Mouse (Mus musculus): ENCODE data around the gene Kcng3. TPM values are rescaled to one million over a fixed set of nuclear protein-coding genes. Genes with fewer than 3 reads are reported as not detected.
A peak's percentile ranks its signal among the peaks of the same experiment; 100 is the strongest.

Kcng3 gene
- polyA plus RNA-seq (2015; fragmentation: Nextera tagmentation; extraction: Ambion mirVana) = 0.05 and 0.09 TPM in 2 replicates

DNA sequence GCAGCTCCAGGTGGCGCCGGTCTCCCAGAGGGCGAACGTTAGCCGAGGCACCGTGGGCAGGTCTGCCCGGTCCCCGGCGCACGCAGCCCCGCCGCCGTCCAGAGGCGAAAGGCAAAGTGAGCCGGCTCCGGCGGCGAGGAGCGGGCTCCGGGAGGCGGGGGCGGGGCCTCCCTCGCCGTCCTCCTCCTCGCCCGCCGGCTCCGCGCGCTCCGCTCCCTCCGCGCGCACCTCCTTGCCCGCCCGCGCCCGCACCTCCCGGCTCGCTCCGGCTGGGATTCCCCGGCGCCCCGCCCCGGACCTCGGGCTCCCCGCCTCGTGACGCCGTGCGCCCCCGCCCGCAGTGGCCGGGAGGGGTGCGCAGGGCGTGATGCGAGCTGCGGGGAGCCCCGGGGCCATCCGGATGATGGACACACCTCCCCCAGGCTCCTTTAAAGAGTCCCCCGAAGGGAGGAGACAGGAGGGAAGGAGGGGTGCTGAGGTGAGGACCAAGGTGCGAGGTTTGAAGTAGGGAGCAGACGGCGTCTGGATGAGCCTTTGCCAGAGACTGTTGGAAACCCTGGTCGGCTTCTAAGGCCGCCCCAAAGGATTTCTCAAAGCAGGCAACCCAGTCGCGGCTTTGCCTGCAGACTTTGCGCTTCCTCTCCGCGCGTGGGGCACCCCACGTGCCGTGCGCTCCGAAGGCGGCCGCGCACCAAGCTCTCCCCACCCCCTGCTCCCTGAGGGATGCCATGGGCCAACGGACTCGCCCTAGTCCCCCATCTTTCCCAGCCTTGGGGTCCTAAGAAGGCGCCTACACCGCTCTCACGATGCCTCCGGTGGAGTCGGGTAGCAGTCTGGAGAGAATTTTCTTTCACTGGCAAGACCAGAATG lies at the start of gene Kcng3:
Kcng3 (minus strand) TSS at position 113 of the 870 bp plus-strand sequence.
- Histone ChIP-seq H3K36me3 (no peaks in the 10 kb centered on the region), H3K4me2 (peak within 1 kb of the TSS; percentile 88), H3K4me3 (replicated peaks) (peak within 1 kb of the TSS; percentile 53), H3K9me3 (replicated peaks) (no peaks in the 10 kb centered on the region), H3K27me3 (replicated peaks) (peaks cover 49% of the 10 kb centered on the region), H3K27ac (replicated peaks) (no peak within 1 kb of the TSS), H3K4me1 (peaks cover 31% of the 10 kb centered on the region), H3K9ac (replicated peaks) (peak within 1 kb of the TSS; percentile 49)
- 0% methylated on average over 67 of the region's 86 CpGs for WGBS
- ATAC-seq (ENCODE audit: low FRiP score) = peak; percentile 69

DNA sequence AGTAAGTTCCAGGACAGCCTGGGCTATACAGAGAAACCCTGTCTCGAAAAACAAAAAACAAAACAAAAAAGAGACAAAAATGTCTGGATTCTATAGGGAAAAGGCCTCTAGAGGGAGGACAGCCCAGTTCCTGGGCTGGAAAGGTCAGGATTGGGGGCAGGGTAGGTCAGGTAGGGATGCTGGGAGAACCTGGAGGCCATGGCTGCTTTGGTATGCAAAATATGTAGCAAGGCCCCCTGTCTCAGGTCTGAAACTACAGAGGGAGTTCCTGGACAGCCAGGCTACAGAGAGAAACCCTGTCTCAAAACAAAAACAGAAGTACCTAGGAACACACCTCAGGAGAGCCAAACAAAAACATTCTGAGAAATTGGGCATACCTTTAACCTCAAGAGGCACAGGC lies 45.7 kb upstream of the Kcng3 start:
- no peak for ATAC-seq (ENCODE audit: low FRiP score)
- Histone ChIP-seq H3K4me1 (no peaks in the 10 kb centered on the region), H3K4me3 (replicated peaks) (no peak overlapping the region), H3K9me3 (replicated peaks) (no peaks in the 10 kb centered on the region), H3K27me3 (replicated peaks) (no peaks in the 10 kb centered on the region), H3K36me3 (no peaks in the 10 kb centered on the region), H3K27ac (replicated peaks) (no peak overlapping the region), H3K4me2 (no peak overlapping the region), H3K9ac (replicated peaks) (no peak overlapping the region)
- WGBS = 61% methylated on average over 1 of the region's 1 CpGs

DNA sequence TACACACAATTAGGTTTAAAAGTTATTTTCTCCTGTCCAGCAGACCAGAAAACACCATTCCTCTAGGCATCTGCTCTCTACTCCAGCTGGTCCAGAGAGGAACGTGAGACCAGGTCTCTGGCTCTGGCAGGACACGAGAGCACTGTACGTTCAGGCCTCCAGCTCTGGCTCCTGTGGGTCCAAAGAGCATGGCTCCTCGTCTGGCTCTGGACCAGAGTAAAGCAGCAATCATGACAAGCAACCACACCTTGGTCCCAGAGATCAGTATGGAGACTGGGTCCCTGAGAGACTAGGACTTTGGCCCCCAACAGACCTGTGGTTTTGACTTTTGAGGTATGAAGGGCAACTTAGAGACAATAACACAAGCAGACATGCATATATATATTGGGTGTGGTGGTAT lies 41.0 kb upstream of the Kcng3 start:
- H3K4me2 ChIP-seq = no peak overlapping the region
- no peak for ATAC-seq (ENCODE audit: low FRiP score)
- no peaks in the 10 kb centered on the region for H3K9me3 ChIP-seq (replicated peaks)
- H3K27me3 ChIP-seq (replicated peaks) = no peaks in the 10 kb centered on the region
- H3K4me1 ChIP-seq = no peaks in the 10 kb centered on the region
- H3K9ac ChIP-seq (replicated peaks) = no peak overlapping the region
- 90% methylated on average over 4 of the region's 4 CpGs for WGBS
- H3K36me3 ChIP-seq = no peaks in the 10 kb centered on the region
- H3K27ac ChIP-seq (replicated peaks) = no peak overlapping the region
- H3K4me3 ChIP-seq (replicated peaks) = no peak overlapping the region

DNA sequence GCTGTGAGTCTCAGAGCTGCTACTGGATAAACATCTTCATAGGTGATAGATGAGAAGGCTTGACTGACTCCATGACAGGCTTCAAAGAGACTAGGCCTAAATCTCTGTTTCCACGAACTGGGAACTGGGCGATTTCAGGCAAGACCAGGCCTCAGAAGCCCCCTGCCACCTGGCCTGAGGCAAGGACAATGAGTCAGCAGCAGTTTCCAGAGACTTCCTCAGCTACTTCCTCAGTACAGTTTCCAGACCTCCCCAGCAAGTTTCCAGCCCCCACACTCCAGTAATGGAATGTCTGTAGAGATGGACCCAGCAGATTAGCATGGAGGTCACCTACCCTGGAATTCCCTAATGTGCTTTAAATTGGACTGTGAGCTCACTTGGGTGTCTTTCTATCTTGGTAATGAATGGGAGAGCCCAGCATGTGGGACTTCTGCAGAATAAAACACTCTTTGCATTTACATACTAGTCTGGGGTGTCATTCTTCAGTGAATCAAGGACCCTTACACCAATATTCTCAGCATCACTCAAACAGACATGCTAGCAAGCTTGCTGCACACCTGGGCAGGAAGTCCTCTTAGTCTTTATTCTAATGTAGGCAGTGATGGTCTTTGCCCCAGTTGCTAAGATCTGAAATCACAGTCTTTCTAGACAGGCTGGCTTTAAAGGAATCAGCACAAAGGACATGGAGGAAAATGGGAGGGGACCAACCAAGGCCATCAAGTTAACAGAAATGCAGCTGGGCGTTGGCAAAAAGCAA lies 36.4 kb upstream of the Kcng3 start:
- Histone ChIP-seq H3K4me3 (replicated peaks) (no peak overlapping the region), H3K4me2 (no peak overlapping the region), H3K4me1 (no peaks in the 10 kb centered on the region), H3K9me3 (replicated peaks) (no peaks in the 10 kb centered on the region), H3K9ac (replicated peaks) (no peak overlapping the region), H3K36me3 (no peaks in the 10 kb centered on the region), H3K27me3 (replicated peaks) (no peaks in the 10 kb centered on the region), H3K27ac (replicated peaks) (no peak overlapping the region)
- no peak for ATAC-seq (ENCODE audit: low FRiP score)
- WGBS = 91% methylated on average over 3 of the region's 3 CpGs

DNA sequence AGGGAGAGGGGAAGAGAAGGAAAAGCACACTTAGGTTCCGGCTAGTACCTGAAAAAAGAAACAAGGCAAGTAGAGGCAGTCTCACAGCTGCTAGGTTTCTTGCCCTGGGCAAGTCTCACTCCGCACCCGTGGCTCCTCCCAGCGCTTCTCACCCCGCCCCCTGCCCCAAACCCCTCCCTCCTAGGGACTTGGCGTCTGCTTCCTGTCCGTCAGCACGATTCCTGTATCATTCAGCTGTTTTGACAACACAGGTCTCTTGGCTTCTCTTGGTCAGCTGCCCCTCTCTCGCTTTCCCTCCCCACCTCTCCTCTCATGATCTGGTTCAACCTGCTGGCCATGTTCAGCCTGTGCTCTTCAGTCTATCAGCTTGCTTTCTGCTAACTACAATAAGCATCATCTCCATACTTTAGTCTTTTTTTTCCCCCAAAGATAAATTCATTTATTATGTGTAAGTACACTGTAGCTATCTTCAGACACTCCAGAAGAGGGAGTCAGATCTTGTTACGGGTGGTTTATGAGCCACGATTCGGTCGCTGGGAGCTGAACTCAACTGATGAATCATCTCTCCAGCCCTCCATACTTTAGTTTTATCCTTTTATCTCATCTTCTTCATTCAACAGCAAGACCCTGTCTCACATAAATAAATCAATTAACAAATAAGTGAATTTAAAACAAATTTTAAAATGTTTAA lies 35.0 kb upstream of the Kcng3 start:
- H3K4me3 ChIP-seq (replicated peaks) = no peak overlapping the region
- H3K9ac ChIP-seq (replicated peaks) = no peak overlapping the region
- no peak overlapping the region for H3K27ac ChIP-seq (replicated peaks)
- no peak overlapping the region for H3K4me2 ChIP-seq
- WGBS = 82% methylated on average over 13 of the region's 13 CpGs
- H3K36me3 ChIP-seq = no peaks in the 10 kb centered on the region
- no peaks in the 10 kb centered on the region for H3K9me3 ChIP-seq (replicated peaks)
- no peaks in the 10 kb centered on the region for H3K4me1 ChIP-seq
- no peak for ATAC-seq (ENCODE audit: low FRiP score)
- H3K27me3 ChIP-seq (replicated peaks) = no peaks in the 10 kb centered on the region

DNA sequence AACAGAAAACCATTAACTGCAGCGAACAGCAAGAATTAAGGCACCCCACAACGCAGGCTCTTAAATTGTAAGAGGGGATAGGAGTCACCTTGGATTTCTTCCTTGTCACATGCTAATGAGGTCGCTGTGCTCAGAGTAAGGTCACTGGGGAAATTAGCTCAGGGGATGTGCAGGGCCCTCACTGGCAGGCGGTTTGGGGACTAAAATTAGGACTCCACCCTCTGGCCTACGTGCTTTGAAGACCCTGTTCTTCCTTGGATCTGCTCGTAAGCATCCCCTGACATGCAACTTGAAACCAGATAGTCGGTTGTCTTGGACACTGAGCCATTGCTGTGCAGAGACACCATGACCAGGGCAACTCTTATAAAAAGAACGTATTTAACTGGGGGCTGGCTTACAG lies 33.1 kb upstream of the Kcng3 start:
- ATAC-seq (ENCODE audit: low FRiP score) = no peak
- H3K9me3 ChIP-seq (replicated peaks) = no peaks in the 10 kb centered on the region
- H3K4me1 ChIP-seq = no peaks in the 10 kb centered on the region
- no peak overlapping the region for H3K4me3 ChIP-seq (replicated peaks)
- H3K27me3 ChIP-seq (replicated peaks) = no peaks in the 10 kb centered on the region
- H3K4me2 ChIP-seq = no peak overlapping the region
- H3K9ac ChIP-seq (replicated peaks) = no peak overlapping the region
- no peaks in the 10 kb centered on the region for H3K36me3 ChIP-seq
- H3K27ac ChIP-seq (replicated peaks) = no peak overlapping the region
- WGBS = 49% methylated on average over 8 of the region's 8 CpGs

DNA sequence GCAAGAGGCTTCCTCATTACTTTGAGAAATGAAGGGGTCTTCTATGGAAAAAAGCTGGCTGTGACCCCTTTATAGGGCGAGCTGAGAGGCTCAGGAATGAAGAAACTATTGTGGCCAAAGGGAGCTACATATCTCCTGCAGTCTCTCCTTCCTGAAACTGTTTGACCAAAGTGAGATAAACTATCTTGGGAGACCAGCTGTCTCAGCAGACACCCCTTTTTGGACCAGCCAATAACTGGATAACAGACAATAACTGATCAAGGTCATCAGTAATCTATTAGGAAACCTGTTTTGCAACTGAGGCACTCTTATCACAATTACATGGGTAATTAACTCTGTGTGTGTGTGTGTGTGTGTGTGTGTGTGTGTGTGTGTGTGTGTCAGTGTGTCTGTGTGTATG lies 27.2 kb upstream of the Kcng3 start:
- no peaks in the 10 kb centered on the region for H3K36me3 ChIP-seq
- no peak overlapping the region for H3K9ac ChIP-seq (replicated peaks)
- no peak overlapping the region for H3K4me3 ChIP-seq (replicated peaks)
- no peak for ATAC-seq (ENCODE audit: low FRiP score)
- no peaks in the 10 kb centered on the region for H3K27me3 ChIP-seq (replicated peaks)
- H3K9me3 ChIP-seq (replicated peaks) = no peaks in the 10 kb centered on the region
- no peak overlapping the region for H3K4me2 ChIP-seq
- H3K4me1 ChIP-seq = no peaks in the 10 kb centered on the region
- no peak overlapping the region for H3K27ac ChIP-seq (replicated peaks)
- 74% methylated on average over 1 of the region's 1 CpGs for WGBS

DNA sequence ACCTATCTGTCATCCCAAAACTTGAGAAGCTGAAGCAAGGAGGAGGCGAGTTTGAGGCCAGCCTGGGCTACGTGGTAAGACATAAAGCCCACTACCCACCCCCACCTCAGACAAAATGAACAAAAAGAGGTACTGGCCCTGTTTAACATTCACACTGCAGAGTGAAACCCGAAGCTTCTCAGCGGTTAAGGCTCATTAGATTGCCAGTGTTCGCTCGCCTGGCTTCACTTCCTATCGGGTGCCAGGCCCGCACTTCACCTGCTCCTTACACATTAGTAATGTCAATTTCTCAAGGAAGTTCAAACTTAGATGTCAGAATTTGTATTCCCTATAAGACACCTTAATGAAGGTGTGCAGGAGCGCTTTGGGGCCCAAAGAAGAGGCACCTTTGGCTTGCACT lies 25.7 kb upstream of the Kcng3 start:
- Histone ChIP-seq H3K9me3 (replicated peaks) (no peaks in the 10 kb centered on the region), H3K36me3 (no peaks in the 10 kb centered on the region), H3K4me2 (no peak overlapping the region), H3K27me3 (replicated peaks) (no peaks in the 10 kb centered on the region), H3K4me3 (replicated peaks) (no peak overlapping the region), H3K27ac (replicated peaks) (no peak overlapping the region), H3K4me1 (no peaks in the 10 kb centered on the region), H3K9ac (replicated peaks) (no peak overlapping the region)
- no peak for ATAC-seq (ENCODE audit: low FRiP score)
- 76% methylated on average over 9 of the region's 9 CpGs for WGBS

DNA sequence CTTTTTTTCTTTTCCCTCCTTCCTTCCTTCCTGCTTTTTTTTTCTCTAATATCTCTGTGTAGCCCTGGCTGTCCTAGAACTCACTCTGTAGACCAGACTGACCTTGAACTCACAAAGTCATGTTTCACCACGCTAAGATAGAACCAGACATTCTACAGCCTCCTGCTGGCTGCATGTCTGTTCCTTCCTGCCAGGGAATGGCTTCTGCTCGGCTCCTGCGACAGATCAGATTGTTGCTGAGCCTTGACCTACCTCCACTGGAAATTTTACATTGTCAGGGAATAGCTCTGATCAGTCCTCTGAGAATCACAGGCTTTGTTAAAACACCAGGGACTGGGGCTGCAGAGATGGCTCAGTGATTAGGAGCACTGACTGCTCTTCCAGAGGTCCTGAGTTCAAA lies 24.0 kb upstream of the Kcng3 start:
- Histone ChIP-seq H3K9ac (replicated peaks) (no peak overlapping the region), H3K27ac (replicated peaks) (no peak overlapping the region), H3K4me3 (replicated peaks) (no peak overlapping the region), H3K4me2 (no peak overlapping the region), H3K4me1 (no peaks in the 10 kb centered on the region), H3K27me3 (replicated peaks) (no peaks in the 10 kb centered on the region), H3K36me3 (no peaks in the 10 kb centered on the region), H3K9me3 (replicated peaks) (no peaks in the 10 kb centered on the region)
- ATAC-seq (ENCODE audit: low FRiP score) = no peak
- 87% methylated on average over 3 of the region's 3 CpGs for WGBS

DNA sequence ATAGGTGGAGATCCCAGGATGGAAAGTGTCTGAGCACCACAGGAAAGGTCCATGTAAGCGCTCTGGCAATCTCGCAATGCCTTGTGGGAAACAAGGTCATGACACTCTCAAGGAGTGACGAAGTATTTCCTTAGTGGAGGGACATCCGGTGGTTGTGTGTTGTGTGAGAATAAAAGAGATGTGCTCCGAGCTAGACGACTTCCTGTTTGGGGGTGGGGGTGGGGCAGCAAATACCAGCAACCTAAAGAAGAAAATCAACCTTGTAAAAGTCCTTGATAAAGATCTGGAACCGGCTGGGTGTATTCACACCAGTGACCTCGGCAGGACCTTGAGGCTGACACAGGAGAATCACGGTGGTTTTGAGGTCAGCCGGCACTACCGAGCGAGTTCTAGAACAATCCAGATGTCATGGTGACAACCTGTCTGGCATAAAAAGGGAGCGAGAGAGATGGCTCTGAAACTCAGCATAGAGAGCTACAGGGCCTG lies 23.0 kb upstream of the Kcng3 start:
- Histone ChIP-seq H3K27ac (replicated peaks) (no peak overlapping the region), H3K27me3 (replicated peaks) (no peaks in the 10 kb centered on the region), H3K9ac (replicated peaks) (no peak overlapping the region), H3K36me3 (no peaks in the 10 kb centered on the region), H3K4me1 (no peaks in the 10 kb centered on the region), H3K9me3 (replicated peaks) (no peaks in the 10 kb centered on the region), H3K4me3 (replicated peaks) (no peak overlapping the region), H3K4me2 (no peak overlapping the region)
- no peak for ATAC-seq (ENCODE audit: low FRiP score)
- WGBS = 85% methylated on average over 13 of the region's 13 CpGs

DNA sequence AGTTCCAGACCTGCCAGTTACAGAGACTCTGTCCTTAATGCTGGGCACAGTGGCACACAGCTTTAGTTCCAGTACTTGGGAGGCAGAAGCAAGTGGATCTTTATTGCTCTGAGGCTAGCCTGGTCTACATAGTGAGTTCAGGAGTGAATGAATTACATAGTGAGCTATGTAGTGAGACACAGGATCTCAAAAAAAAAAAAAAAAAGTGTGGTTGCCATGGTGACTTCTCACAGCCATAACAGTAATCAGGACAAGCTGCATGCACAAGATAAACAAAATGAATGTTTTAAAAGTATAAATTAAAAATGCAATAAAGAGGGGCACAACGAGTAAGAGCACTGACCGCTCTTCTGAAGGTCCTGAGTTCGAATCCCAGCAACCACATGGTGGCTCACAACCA lies 21.9 kb upstream of the Kcng3 start:
- Histone ChIP-seq H3K4me1 (no peaks in the 10 kb centered on the region), H3K27ac (replicated peaks) (no peak overlapping the region), H3K4me2 (no peak overlapping the region), H3K36me3 (no peaks in the 10 kb centered on the region), H3K27me3 (replicated peaks) (no peaks in the 10 kb centered on the region), H3K9ac (replicated peaks) (no peak overlapping the region), H3K9me3 (replicated peaks) (no peaks in the 10 kb centered on the region), H3K4me3 (replicated peaks) (no peak overlapping the region)
- WGBS = 92% methylated on average over 3 of the region's 3 CpGs
- ATAC-seq (ENCODE audit: low FRiP score) = no peak
